Mouse (Mus musculus) Patski (cell line): Measurements from ENCODE around the gene Degs2. TPM values are rescaled to one million over a fixed set of nuclear protein-coding genes. Genes with fewer than 3 reads are reported as not detected.
A peak's percentile ranks its signal among the peaks of the same experiment; 100 is the strongest.

Experiments used
- ATAC-seq: fragments of 100-300 bp; one replicate; pipeline ENCODE4 v1.8.0; 2021
- CTCF ChIA-PET: fragments of 350-600 bp; sonication (Branson Sonifier 250); formaldehyde crosslinking; loops from one replicate; lab custom pipeline; 2022; ENCODE audit warnings: inconsistent platforms; lab: Charles Lee
- POLR2A ChIA-PET: fragments of 350-600 bp; sonication (Branson Sonifier 250); formaldehyde crosslinking; loops from one replicate; lab custom pipeline; 2022; ENCODE audit warnings: antibody characterized with exemption, inconsistent platforms; lab: Charles Lee
- DNase-seq: peaks from one replicate; pipeline ENCODE4 v3.0.0-alpha.2; 2011; ENCODE audit warnings: low read depth, low spot score
- H3K27me3 ChIP-seq: fragments of 371-371 bp; one replicate; pipeline ENCODE4 v1.5.1; 2021
- CTCF ChIP-seq: fragments of 100-300 bp; IDR thresholded peaks from one replicate; pipeline ENCODE4 v1.5.1; 2021
- in situ Hi-C: fragments of 300-500 bp; cut with MboI; formaldehyde crosslinking; loops from 3 replicates; pipeline ENCODE4 v1.11.1; 2018; ENCODE audit warnings: low pct_unique_long_range_greater_than_20kb, mixed read lengths
- polyA plus RNA-seq: library from polyadenylated mRNA; unstranded; gene quantifications from one replicate; pipeline ENCODE4 v1.2.3, GENCODE M21; 2021

The Degs2 gene
- polyA plus RNA-seq, 1 experiment from 2014 or later: 0.54 TPM

GRCm38 (mm10) chr12:108682240-108683023 is 19.7 kb downstream of the Degs2 start:
- no peak for ATAC-seq
- no peak for DNase-seq
- ChIA-PET CTCF (no interaction called here), POLR2A (no interaction called here)
- no peak for TF ChIP-seq CTCF
- in situ Hi-C loops: loop anchor here (5.0 kb wide), 1 partner anchor 65 kb away; no protein-coding TSS in a partner anchor
- H3K27me3 ChIP-seq: no peaks in the 10 kb centered on the region

- POLR2A ChIA-PET: no interaction called here
- no peak for DNase-seq
- in situ Hi-C loops: loop anchor here (5.0 kb wide), 1 partner anchor 64 kb away; no protein-coding TSS in a partner anchor
- ATAC-seq: no peak
- no peak for TF ChIP-seq CTCF
- CTCF ChIA-PET: no interaction called here
- no peaks in the 10 kb centered on the region for H3K27me3 ChIP-seq
These were observed 21.3 kb downstream of the Degs2 start for GRCm38 (mm10) chr12:108680861-108681260.

GRCm38 (mm10) chr12:108678366-108678765 is 23.7 kb downstream of the Degs2 start:
- H3K27me3 ChIP-seq: no peaks in the 10 kb centered on the region
- ChIA-PET CTCF (interaction anchor here (1.6 kb wide), 1 partner anchor 18 kb away, joined by 3 read pairs; no protein-coding TSS in a partner anchor), POLR2A (no interaction called here)
- no peak for ATAC-seq
- no peak for DNase-seq
- no peak for TF ChIP-seq CTCF
- in situ Hi-C loops: no loop called here

DNA sequence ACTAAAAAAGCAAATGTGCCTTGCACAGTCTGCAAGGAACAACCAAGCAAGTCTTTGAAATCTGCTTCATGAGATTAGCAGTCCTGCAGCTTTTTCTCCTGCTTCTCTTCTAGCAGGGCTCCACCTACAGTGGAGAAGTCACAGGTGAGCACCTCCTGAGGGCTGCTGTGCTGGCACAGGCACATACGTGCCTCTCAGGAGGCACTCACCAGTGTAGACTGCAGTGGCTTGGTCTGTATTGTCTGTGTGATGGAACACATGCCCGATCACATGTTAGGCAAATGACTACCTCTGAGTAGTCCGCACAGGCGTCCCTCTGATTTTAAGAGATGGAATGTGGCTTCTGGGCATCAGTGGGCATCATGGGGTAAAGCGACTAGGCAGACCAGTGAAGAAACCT is 25.0 kb downstream of the Degs2 start:
- ATAC-seq (no peak), DNase-seq (no peak)
- no peak for TF ChIP-seq CTCF
- CTCF ChIA-PET: interaction anchor here (1.1 kb wide), 2 partner anchors 18 to 64 kb away, joined by 3 read pairs; no protein-coding TSS in a partner anchor
- in situ Hi-C loops: no loop called here
- POLR2A ChIA-PET: no interaction called here
- no peaks in the 10 kb centered on the region for H3K27me3 ChIP-seq

GRCm38 (mm10) chr12:108675614-108676401 is 26.3 kb downstream of the Degs2 start:
- POLR2A ChIA-PET: no interaction called here
- in situ Hi-C loops: no loop called here
- TF ChIP-seq CTCF: no peak
- CTCF ChIA-PET: interaction anchor here (0.9 to 1.6 kb wide), 6 partner anchors 9 to 82 kb away, joined by 3 to 5 read pairs (median 3); no protein-coding TSS in a partner anchor
- DNase-seq (peak; percentile 70), ATAC-seq (peak; percentile 91)
- H3K27me3 ChIP-seq: no peaks in the 10 kb centered on the region

GRCm38 (mm10) chr12:108674916-108675315 is 27.2 kb downstream of the Degs2 start:
- no peaks in the 10 kb centered on the region for H3K27me3 ChIP-seq
- no peak for TF ChIP-seq CTCF
- DNase-seq (no peak), ATAC-seq (no peak)
- ChIA-PET CTCF (interaction anchor here (0.9 to 1.6 kb wide), 3 partner anchors 15 to 83 kb away, joined by 3 to 5 read pairs (median 3); no protein-coding TSS in a partner anchor), POLR2A (no interaction called here)
- in situ Hi-C loops: no loop called here

GRCm38 (mm10) chr12:108674502-108674901 is 27.6 kb downstream of the Degs2 start:
- no peak for TF ChIP-seq CTCF
- POLR2A ChIA-PET: no interaction called here
- no peak for DNase-seq
- H3K27me3 ChIP-seq: no peaks in the 10 kb centered on the region
- in situ Hi-C loops: no loop called here
- ATAC-seq: no peak
- CTCF ChIA-PET: no interaction called here

DNA sequence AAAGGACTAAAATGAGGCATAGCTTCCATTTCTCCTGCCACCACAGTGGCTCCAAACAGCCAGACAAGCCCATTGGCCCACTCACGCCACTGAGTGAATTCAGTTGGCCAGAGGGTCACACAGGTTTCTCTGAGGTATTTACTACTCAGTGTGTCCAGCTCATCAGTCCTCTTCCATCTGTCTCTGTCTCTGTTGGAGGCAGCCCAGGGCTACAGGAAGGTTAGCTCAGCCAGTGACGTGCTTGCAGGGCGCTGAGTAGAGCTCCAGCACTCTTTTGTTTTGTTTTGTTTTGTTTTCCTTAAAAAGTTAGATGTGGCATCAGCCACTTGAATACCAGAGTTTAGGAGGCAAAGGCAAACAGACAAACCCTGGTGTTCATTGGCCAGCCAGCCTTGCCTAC is 28.6 kb downstream of the Degs2 start:
- DNase-seq: no peak
- H3K27me3 ChIP-seq: no peaks in the 10 kb centered on the region
- ATAC-seq: no peak
- ChIA-PET POLR2A (no interaction called here), CTCF (interaction anchor here (1.2 to 1.3 kb wide), 2 partner anchors 54 to 76 kb away, joined by 3 read pairs; no protein-coding TSS in a partner anchor)
- in situ Hi-C loops: no loop called here
- TF ChIP-seq CTCF: no peak

GRCm38 (mm10) chr12:108672908-108673307 is 29.2 kb downstream of the Degs2 start:
- DNase-seq (no peak), ATAC-seq (no peak)
- ChIA-PET POLR2A (no interaction called here), CTCF (interaction anchor here (1.2 to 1.3 kb wide), 2 partner anchors 53 to 75 kb away, joined by 3 read pairs; no protein-coding TSS in a partner anchor)
- in situ Hi-C loops: no loop called here
- H3K27me3 ChIP-seq: no peaks in the 10 kb centered on the region
- TF ChIP-seq CTCF: no peak

- no peak for DNase-seq
- CTCF ChIA-PET: no interaction called here
- in situ Hi-C loops: no loop called here
- TF ChIP-seq CTCF: no peak
- POLR2A ChIA-PET: no interaction called here
- ATAC-seq: no peak
- H3K27me3 ChIP-seq: no peaks in the 10 kb centered on the region
These were observed 30.6 kb downstream of the Degs2 start for GRCm38 (mm10) chr12:108671541-108671940.
